Mouse (Mus musculus) liver, embryonic 14.5 days (tissue): ENCODE measurements around the gene Hist2h3b.
"Not testable (repeated sequence)": the region's sequence is repeated elsewhere in the genome, so short reads cannot be mapped to it uniquely, and the experiment has no call there.

Experiments used
- CTCF ChIP-seq: IDR thresholded peaks from 2 replicates; pipeline ENCODE4 v1.5.1; 2016; ENCODE audit warnings: antibody characterized with exemption, low read depth, control low read depth
- EP300 ChIP-seq: IDR thresholded peaks from 2 replicates; pipeline ENCODE4 v1.6.1; 2016; ENCODE audit warnings: antibody characterized with exemption, low read depth

DNA sequence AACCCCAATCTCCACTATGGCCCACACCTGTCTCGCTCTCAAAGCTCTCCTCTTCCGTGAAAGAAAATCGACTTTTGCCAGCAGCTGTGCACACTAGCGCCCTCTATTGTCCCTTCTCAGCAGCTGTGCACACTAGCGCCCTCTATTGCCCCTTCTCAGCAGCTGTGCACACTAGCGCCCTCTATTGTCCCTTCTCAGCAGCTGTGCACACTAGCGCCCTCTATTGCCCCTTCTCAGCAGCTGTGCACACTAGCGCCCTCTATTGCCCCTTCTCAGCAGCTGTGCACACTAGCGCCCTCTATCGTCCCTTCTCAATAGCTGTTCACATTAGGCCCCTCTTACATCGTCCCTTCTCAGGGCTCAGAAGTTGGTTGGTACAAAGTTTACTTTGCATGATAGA, 18.9 kb downstream of the Hist2h3b start:
- peak; percentile 91 for TF ChIP-seq CTCF
- not testable (repeated sequence) for TF ChIP-seq EP300
